Mouse (Mus musculus): ENCODE measurements around the gene Syt16. TPM values are rescaled to one million over a fixed set of nuclear protein-coding genes. Genes with fewer than 3 reads are reported as not detected.

Gene Syt16
- total RNA-seq, 1 experiment from 2014 or later, result not detected

Other genes starting within 250 kb of the Syt16 start
- gene Hif1a, start 96.3 kb upstream of the Syt16 start, total RNA-seq (2017), result 87.0 to 108 TPM (median 106 TPM) in 3 replicates
- gene Gm49321, start 60.0 kb upstream of the Syt16 start, total RNA-seq (2017), result not detected in 3 replicates
- gene Snapc1, start 33.2 kb upstream of the Syt16 start, total RNA-seq (2017), result 22.8 to 30.2 TPM (median 29.5 TPM) in 3 replicates

All from monocyte, adult 5-6 weeks (primary cell).